Comparison of ENCODE assay signal across 25 mouse cellular contexts in genomic region chr2:120481921-120482320, GRCm38 (mm10). TPM values are rescaled to one million over a fixed set of nuclear protein-coding genes. Genes with fewer than 3 reads are reported as not detected.
DNase-seq lines count a peak whose midpoint lies in the region; ATAC-seq and TF ChIP-seq lines count a peak whose summit lies in the region.
"Had no signal": no experiment of that assay in that cellular context is flagged by ENCODE, and none has a peak within 500 bp of the region (broad histone marks: within the 10 kb centered on the region; RNA-seq: fewer than 3 reads in every experiment).

No protein-coding gene starts in this region.

- no peaks in the 10 kb centered on the region for H3K36me3 ChIP-seq in thymus, adult 2 months (ENCODE audit: control insufficient read depth, insufficient read depth, low read length)
- no peaks in the 10 kb centered on the region for H3K36me3 ChIP-seq in small intestine, adult 2 months (ENCODE audit: control insufficient read depth, insufficient read depth, low read length)
- H3K36me3 ChIP-seq: embryonic facial prominence, embryonic 15.5 days; forebrain, embryonic 10.5 days; heart, embryonic 13.5 days; hindbrain, embryonic 12.5 days had no signal

- no peak overlapping the region for H3K4me3 ChIP-seq in thymus, adult 2 months (ENCODE audit: control insufficient read depth, insufficient read depth, low read length)
- no peak overlapping the region for H3K4me3 ChIP-seq in small intestine, adult 2 months (ENCODE audit: low read depth, low read length)
- H3K4me3 ChIP-seq: embryonic facial prominence, embryonic 15.5 days; erythroblast, embryonic 14.5 days; forebrain, embryonic 10.5 days; heart, embryonic 13.5 days; hindbrain, embryonic 12.5 days had no signal

- TF ChIP-seq POLR2A in thymus, adult 2 months (IDR thresholded peaks at IDR 0.05; ENCODE audit: control insufficient read depth, extremely low read depth, insufficient read depth, low read length, poor library complexity) = no peak
- no peak for TF ChIP-seq POLR2A in small intestine, adult 2 months (IDR thresholded peaks at IDR 0.05; ENCODE audit: low read depth, low read length)

- 74% methylated on average over 8 of the region's 8 CpGs for WGBS in thymus, adult 2 months
- 40% methylated on average over 8 of the region's 8 CpGs for WGBS in small intestine, adult 2 months

- ATAC-seq in CD4-positive, CD25-positive, alpha-beta regulatory T cell, adult 4 months = peak; percentile 46
- peak; percentile 47 for ATAC-seq in activated CD4-positive, CD25-positive, alpha-beta regulatory T cell, adult 4 months
- no peak for ATAC-seq in cerebellum, adult (ENCODE audit: insufficient number of reproducible peaks, low FRiP score, low TSS enrichment)
- ATAC-seq: forebrain, embryonic 16.5 days; hindbrain, postnatal 0 days; Patski had no signal

- H3K27me3 ChIP-seq in thymus, adult 2 months (ENCODE audit: control insufficient read depth, insufficient read depth, low read length) = no peaks in the 10 kb centered on the region
- H3K27me3 ChIP-seq in small intestine, adult 2 months (ENCODE audit: control insufficient read depth, insufficient read depth, low read length) = no peaks in the 10 kb centered on the region
- H3K27me3 ChIP-seq: embryonic facial prominence, embryonic 15.5 days; heart, embryonic 13.5 days; hindbrain, embryonic 12.5 days; Patski had no signal

- peaks cover 51% of the 10 kb centered on the region for H3K4me1 ChIP-seq in thymus, adult 2 months (replicated peaks; ENCODE audit: control insufficient read depth, insufficient read depth, low read length)
- peaks cover 13% of the 10 kb centered on the region for H3K4me1 ChIP-seq in small intestine, adult 2 months (ENCODE audit: control insufficient read depth, insufficient read depth, insufficient read length, low read length)
- H3K4me1 ChIP-seq: hindbrain, embryonic 12.5 days had no signal

- no peak for DNase-seq in thymus, adult 2 months
- no peak for DNase-seq in thymus, adult 18-20 months
- no peak for DNase-seq in adrenal gland, adult 2 months
- DNase-seq: adrenal gland, adult 8-10 months; adrenal gland, postnatal 36 days; cerebellum, adult 11 months; cerebellum, adult 8-10 months; cerebellum, postnatal 14 days; embryo, embryonic 11 days; gastrocnemius, postnatal 25 days; heart, adult 11 months; heart, postnatal 36 days; kidney, adult 11 months had no signal

- no peak for TF ChIP-seq CTCF in thymus, adult 2 months (IDR thresholded peaks at IDR 0.05; ENCODE audit: borderline replicate concordance, control insufficient read depth, extremely low read depth, insufficient read depth, low read length, poor library complexity)
- TF ChIP-seq CTCF in small intestine, adult 2 months (IDR thresholded peaks at IDR 0.05; ENCODE audit: extremely low read depth, insufficient read length, insufficient replicate concordance, low read depth, low read length) = no peak

- H3K27ac ChIP-seq in thymus, adult 2 months (ENCODE audit: control insufficient read depth, insufficient read depth, low read length) = peak overlapping the region; percentile 26
- 0 out of 2 replicates have a peak overlapping the region, but pooled peaks have one; percentile 2 for H3K27ac ChIP-seq in small intestine, adult 2 months (ENCODE audit: insufficient read depth, low read depth, low read length)
- H3K27ac ChIP-seq: embryonic facial prominence, embryonic 15.5 days; forebrain, embryonic 10.5 days; hindbrain, embryonic 12.5 days; hindbrain, postnatal 0 days had no signal

RNA-seq across cellular contexts. Expression of gene Capn3, which starts 26.1 kb away (rescaled TPM):
- polyA plus RNA-seq in thymus, adult 2 months (2012; rRNA removed) = 56.2 and 69.8 TPM in 2 replicates
- polyA plus RNA-seq in CD4-positive, CD25-positive, alpha-beta regulatory T cell, adult 4 months (2017; shearing (Covaris generic)) = 10 to 100 TPM; 59.3 to 94.3 TPM
- polyA plus RNA-seq in activated CD4-positive, CD25-positive, alpha-beta regulatory T cell, adult 4 months (2017; shearing (Covaris generic)) = 10 to 100 TPM; 32.1 to 37.2 TPM
- polyA plus RNA-seq in small intestine, adult 2 months (2012; rRNA removed) = 0.76 and 1.3 TPM in 2 replicates
- total RNA-seq in adrenal gland, adult 2 months (2021) = under 1 TPM; 0.12 to 0.45 TPM
- 0.09 and 0.15 TPM in 2 replicates for polyA plus RNA-seq in adrenal gland, adult 2 months (2012; rRNA removed)
- polyA plus RNA-seq: erythroblast, embryonic 14.5 days; Patski had no signal

Comparison
In these comparisons a context has a peak if more than half of its experiments do, and no peak if none do; other contexts are left out.
1. RNA of gene Capn3, which starts 26.1 kb away (polyA plus RNA-seq): 59.3 to 94.3 TPM in CD4-positive, CD25-positive, alpha-beta regulatory T cell, adult 4 months, 56.2 to 69.8 TPM in thymus, adult 2 months and 32.1 to 37.2 TPM in activated CD4-positive, CD25-positive, alpha-beta regulatory T cell, adult 4 months; 0.76 to 1.3 TPM in small intestine, adult 2 months and 0.09 to 0.15 TPM in adrenal gland, adult 2 months; every median in the first group is over 10 times any median in the second.